Mouse (Mus musculus) kidney, embryonic 16.5 days (tissue): ENCODE measurements at regions not wholly inside any gene's neighbourhood (a gene's known extent, or its start where the extent isn't known, plus 50 kb on each side); places are given as distances from the start of the nearest gene placed in this dataset.

Experiments
- ATAC-seq: fragments of 200-750 bp; cut with Nextera tagmentation; 2 replicates; pipeline ENCODE4 v1.8.0; 2017; ENCODE audit warnings: moderate TSS enrichment; ENCODE audit not compliant: low FRiP score, low TSS enrichment
- H3K27ac ChIP-seq: fragments of 300-500 bp; sonication (generic); 2 replicates; pipeline ENCODE4 v1.5.1; 2014; ENCODE audit warnings: low read length
- H3K27me3 ChIP-seq: fragments of 300-500 bp; sonication (generic); 2 replicates; pipeline ENCODE4 v1.6.1; 2014; ENCODE audit warnings: low read length, control low read depth, mixed read lengths; ENCODE audit not compliant: insufficient read depth
- H3K36me3 ChIP-seq: fragments of 300-500 bp; sonication (generic); 2 replicates; pipeline ENCODE4 v1.6.1; 2014; ENCODE audit warnings: low read length, control low read depth, mixed read lengths; ENCODE audit not compliant: insufficient read depth
- H3K4me1 ChIP-seq: fragments of 300-500 bp; sonication (generic); 2 replicates; pipeline ENCODE4 v1.6.1; 2014; ENCODE audit warnings: low read length, control low read depth, mixed read lengths; ENCODE audit not compliant: insufficient read depth
- H3K4me2 ChIP-seq: fragments of 300-500 bp; sonication (generic); replicated peaks from 2 replicates; pipeline ENCODE4 v1.6.1; 2014; ENCODE audit warnings: low read depth, low read length
- H3K4me3 ChIP-seq: fragments of 300-500 bp; sonication (generic); 2 replicates; pipeline ENCODE4 v1.5.1; 2014; ENCODE audit warnings: mild to moderate bottlenecking, low read length
- H3K9ac ChIP-seq: fragments of 300-500 bp; sonication (generic); replicated peaks from 2 replicates; pipeline ENCODE4 v1.6.1; 2014; ENCODE audit warnings: low read length
- H3K9me3 ChIP-seq: fragments of 300-500 bp; sonication (generic); 2 replicates; pipeline ENCODE4 v1.6.1; 2016; ENCODE audit warnings: low read length, control low read depth
- WGBS: fragments of 180-500 bp; shearing (Covaris S2); extraction: QIAGEN DNeasy Blood & Tissue Kit; methylation state at CpG from one replicate; pipeline ENCODE4 v1.1.7; 2014; 5-methylcytosine and 5-hydroxymethylcytosine counted together

- H3K4me3 ChIP-seq = no peak overlapping the region
- H3K4me1 ChIP-seq = no peaks in the 10 kb centered on the region
- H3K27ac ChIP-seq = no peak overlapping the region
- H3K9me3 ChIP-seq = no peaks in the 10 kb centered on the region
- no peaks in the 10 kb centered on the region for H3K27me3 ChIP-seq
- H3K36me3 ChIP-seq = no peaks in the 10 kb centered on the region
- no peak overlapping the region for H3K9ac ChIP-seq
- no peak for ATAC-seq
- WGBS = 83% methylated on average over 4 of the region's 4 CpGs
- H3K4me2 ChIP-seq = no peak overlapping the region
Observed at GRCm38 (mm10) chr11:8377301-8377700, 287.0 kb downstream of the Tns3 start.

- whole genome bisulfite sequencing = 86% methylated on average over 1 of the region's 1 CpGs
- no peak overlapping the region for H3K4me2 ChIP-seq
- H3K36me3 ChIP-seq = no peaks in the 10 kb centered on the region
- H3K4me3 ChIP-seq = no peak overlapping the region
- no peaks in the 10 kb centered on the region for H3K4me1 ChIP-seq
- no peaks in the 10 kb centered on the region for H3K9me3 ChIP-seq
- H3K27ac ChIP-seq = no peak overlapping the region
- ATAC-seq = peak; percentile 53
- H3K9ac ChIP-seq = no peak overlapping the region
- no peaks in the 10 kb centered on the region for H3K27me3 ChIP-seq
Observed at GRCm38 (mm10) chr11:8365545-8365944, 298.8 kb downstream of the Tns3 start.

- Histone ChIP-seq H3K9me3 (no peaks in the 10 kb centered on the region), H3K9ac (no peak overlapping the region), H3K4me2 (no peak overlapping the region), H3K27me3 (no peaks in the 10 kb centered on the region), H3K4me3 (no peak overlapping the region), H3K27ac (no peak overlapping the region), H3K36me3 (no peaks in the 10 kb centered on the region), H3K4me1 (no peaks in the 10 kb centered on the region)
- ATAC-seq = peak; percentile 90
- 59% methylated on average over 9 of the region's 9 CpGs for WGBS
Observed at GRCm38 (mm10) chr11:8364703-8365433, 299.5 kb downstream of the Tns3 start.

- Histone ChIP-seq H3K9me3 (no peaks in the 10 kb centered on the region), H3K9ac (no peak overlapping the region), H3K4me1 (no peaks in the 10 kb centered on the region), H3K36me3 (no peaks in the 10 kb centered on the region), H3K27ac (no peak overlapping the region), H3K4me3 (no peak overlapping the region), H3K4me2 (no peak overlapping the region), H3K27me3 (no peaks in the 10 kb centered on the region)
- WGBS = 78% methylated on average over 14 of the region's 14 CpGs
- ATAC-seq = no peak
Observed at GRCm38 (mm10) chr11:8344938-8345337, 319.4 kb downstream of the Tns3 start.

- peak; percentile 70; the same call in 1 of the 2 replicates for ATAC-seq
- H3K4me1 ChIP-seq = no peaks in the 10 kb centered on the region
- H3K27me3 ChIP-seq = no peaks in the 10 kb centered on the region
- H3K9me3 ChIP-seq = no peaks in the 10 kb centered on the region
- H3K9ac ChIP-seq = no peak overlapping the region
- 23% methylated on average over 14 of the region's 14 CpGs for WGBS
- H3K36me3 ChIP-seq = no peaks in the 10 kb centered on the region
- no peak overlapping the region for H3K27ac ChIP-seq
- H3K4me2 ChIP-seq = no peak overlapping the region
- H3K4me3 ChIP-seq = no peak overlapping the region
Observed at GRCm38 (mm10) chr11:8302347-8303188, 361.8 kb downstream of the Tns3 start.

GRCm38 (mm10) chr11:8297462-8297861 is 366.9 kb downstream of the Tns3 start:
- ATAC-seq = no peak
- no peaks in the 10 kb centered on the region for H3K36me3 ChIP-seq
- no peak overlapping the region for H3K9ac ChIP-seq
- no peak overlapping the region for H3K27ac ChIP-seq
- no peaks in the 10 kb centered on the region for H3K9me3 ChIP-seq
- no peaks in the 10 kb centered on the region for H3K27me3 ChIP-seq
- H3K4me1 ChIP-seq = no peaks in the 10 kb centered on the region
- no peak overlapping the region for H3K4me2 ChIP-seq
- WGBS = 73% methylated on average over 5 of the region's 5 CpGs
- H3K4me3 ChIP-seq = no peak overlapping the region

GRCm38 (mm10) chr11:8293322-8294014 is 370.9 kb downstream of the Tns3 start:
- Histone ChIP-seq H3K27me3 (no peaks in the 10 kb centered on the region), H3K36me3 (no peaks in the 10 kb centered on the region), H3K4me2 (no peak overlapping the region), H3K4me1 (no peaks in the 10 kb centered on the region), H3K9me3 (no peaks in the 10 kb centered on the region), H3K4me3 (no peak overlapping the region), H3K27ac (no peak overlapping the region), H3K9ac (no peak overlapping the region)
- ATAC-seq = no peak
- WGBS = 69% methylated on average over 6 of the region's 6 CpGs

GRCm38 (mm10) chr11:8285271-8285670 is 379.1 kb downstream of the Tns3 start:
- no peak overlapping the region for H3K4me2 ChIP-seq
- no peak overlapping the region for H3K9ac ChIP-seq
- no peaks in the 10 kb centered on the region for H3K27me3 ChIP-seq
- H3K27ac ChIP-seq = no peak overlapping the region
- no peaks in the 10 kb centered on the region for H3K36me3 ChIP-seq
- H3K9me3 ChIP-seq = no peaks in the 10 kb centered on the region
- no peak overlapping the region for H3K4me3 ChIP-seq
- no peak for ATAC-seq
- no peaks in the 10 kb centered on the region for H3K4me1 ChIP-seq
- 81% methylated on average over 1 of the region's 1 CpGs for WGBS

GRCm38 (mm10) chr11:8275203-8275602 is 389.1 kb downstream of the Tns3 start:
- H3K27ac ChIP-seq = no peak overlapping the region
- H3K9me3 ChIP-seq = no peaks in the 10 kb centered on the region; the same call in 1 of the 2 replicates
- no peaks in the 10 kb centered on the region for H3K27me3 ChIP-seq
- H3K4me3 ChIP-seq = no peak overlapping the region
- no peaks in the 10 kb centered on the region for H3K4me1 ChIP-seq
- H3K36me3 ChIP-seq = no peaks in the 10 kb centered on the region
- no peak overlapping the region for H3K4me2 ChIP-seq
- 67% methylated on average over 4 of the region's 4 CpGs for WGBS
- no peak for ATAC-seq
- H3K9ac ChIP-seq = no peak overlapping the region
